Mouse (Mus musculus) WW6 (cell line): ENCODE data around the gene Olfr732.

Source experiments
- DNase-seq: peaks from one replicate; pipeline ENCODE4 v3.0.0-alpha.2; 2013; ENCODE audit warnings: low read depth, low spot score

The Olfr732 gene

GRCm38 (mm10) chr14:50284106-50284505 lies at the start of gene Olfr732:
TSS of gene Olfr732 (minus strand) at chr14:50284206.
- no peak for DNase-seq

- no peak for DNase-seq
Observed at GRCm38 (mm10) chr14:50326661-50327060, 42.7 kb upstream of the Olfr732 start, which contains the start of gene Olfr734. TSS of gene Olfr734 (minus strand) at chr14:50326761.

GRCm38 (mm10) chr14:50301422-50301821 lies 17.4 kb upstream of the Olfr732 start, which contains the start of gene Olfr733:
TSS of gene Olfr733 (minus strand) at chr14:50301522.
- DNase-seq = no peak

GRCm38 (mm10) chr14:50241766-50242165 lies 42.2 kb downstream of the Olfr732 start, which contains the start of gene Olfr731:
TSS of gene Olfr731 (minus strand) at chr14:50241866.
- DNase-seq = no peak
